Mouse (Mus musculus) mature B cell (primary cell): Measurements from ENCODE around the gene Abhd16b.

Source experiments
- in situ Hi-C: fragments of 300-500 bp; cut with MboI; formaldehyde crosslinking; loops from 2 replicates; pipeline ENCODE4 v1.14.3; 2019

Gene Abhd16b

GRCm38 (mm10) chr2:181487338-181488277 is 5.4 kb upstream of the Abhd16b start:
- in situ Hi-C loops, result no loop called here

DNA sequence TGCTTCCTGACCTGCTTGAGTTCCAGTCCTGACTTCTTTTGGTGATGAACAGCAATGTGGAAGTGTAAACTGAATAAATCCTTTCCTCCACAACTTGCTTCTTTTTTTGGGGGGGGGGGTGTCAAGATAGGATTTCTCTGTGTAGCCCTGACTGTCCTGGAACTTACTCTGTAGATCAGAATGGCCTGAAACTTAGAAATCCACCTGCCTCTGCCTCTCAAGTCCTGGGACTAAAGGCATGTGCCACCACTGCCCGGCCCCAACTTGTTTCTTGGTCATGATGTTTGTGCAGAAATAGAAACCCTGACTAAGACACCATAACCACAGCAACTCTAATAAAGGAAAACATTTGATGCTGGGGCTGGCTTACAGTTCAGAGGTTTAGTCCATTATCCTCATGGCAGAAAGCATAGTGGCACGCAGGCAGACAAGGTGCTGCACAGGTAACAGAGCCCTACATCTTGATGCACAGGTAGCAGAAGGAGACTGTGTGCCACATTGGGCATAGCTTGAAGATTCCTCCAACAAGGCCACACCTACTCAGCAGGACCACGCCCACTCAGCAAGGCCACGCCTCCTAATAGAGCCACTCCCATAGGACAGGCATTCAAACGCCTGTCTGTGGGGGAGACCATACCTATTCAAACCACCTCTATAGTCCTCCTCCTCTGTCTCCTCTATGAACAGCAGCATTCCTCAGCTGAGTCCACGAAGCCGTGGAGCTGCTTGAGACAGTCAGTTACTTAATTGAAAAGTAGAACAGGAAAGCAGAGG is 1.4 kb upstream of the Abhd16b start:
- in situ Hi-C loops, result loop anchor here (10.0 kb wide), 1 partner anchor 97 kb away; no protein-coding TSS in a partner anchor

DNA sequence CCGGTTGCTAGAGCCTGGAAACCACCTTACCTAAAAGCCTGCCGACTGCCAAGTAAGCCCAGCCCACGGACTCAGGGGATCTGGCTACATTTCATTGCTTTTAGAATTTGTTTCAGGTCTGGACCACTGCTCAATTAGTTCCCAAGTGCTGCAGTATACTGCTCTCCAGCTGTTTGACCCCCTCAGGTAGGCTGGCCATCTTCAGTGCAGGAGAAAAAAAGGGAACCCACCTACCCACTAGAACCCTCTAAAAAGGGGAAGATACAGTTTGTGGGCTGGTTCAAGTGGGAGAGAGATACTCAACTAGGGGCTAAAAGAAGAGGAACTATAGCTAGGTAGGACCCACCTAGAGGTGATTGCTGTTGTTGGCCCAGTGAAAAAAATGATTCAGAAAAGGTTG is 800 bp upstream of the Abhd16b start:
- in situ Hi-C loops, result loop anchor here (10.0 kb wide), 1 partner anchor 97 kb away; no protein-coding TSS in a partner anchor

GRCm38 (mm10) chr2:181494266-181494945 is 1.4 kb downstream of the Abhd16b start:
- in situ Hi-C loops, result loop anchor here (10.0 kb wide), 1 partner anchor 100 kb away; no protein-coding TSS in a partner anchor

DNA sequence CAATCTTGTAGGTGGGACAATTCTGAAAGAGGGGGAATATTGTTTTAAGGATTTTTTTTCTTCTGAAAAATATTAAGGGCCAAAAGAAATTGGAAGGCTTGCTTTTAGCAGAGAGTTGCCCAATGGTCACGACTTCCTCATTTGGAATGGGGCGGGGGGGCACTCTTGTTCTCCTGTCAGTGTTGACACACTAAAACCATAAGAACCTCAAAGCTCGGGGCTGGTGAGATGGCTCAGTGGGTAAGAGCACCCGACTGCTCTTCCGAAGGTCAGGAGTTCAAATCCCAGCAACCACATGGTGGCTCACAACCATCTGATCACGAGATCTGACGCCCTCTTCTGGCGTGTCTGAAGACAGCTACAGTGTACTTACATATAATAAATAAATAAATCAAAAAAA is 2.8 kb downstream of the Abhd16b start:
- in situ Hi-C loops, result loop anchor here (10.0 kb wide), 1 partner anchor 101 kb away; no protein-coding TSS in a partner anchor

GRCm38 (mm10) chr2:181496281-181496680 is 3.3 kb downstream of the Abhd16b start:
- in situ Hi-C loops, result loop anchor here (10.0 kb wide), 1 partner anchor 101 kb away; no protein-coding TSS in a partner anchor

GRCm38 (mm10) chr2:181496831-181497547 is 4.0 kb downstream of the Abhd16b start, which contains the start of gene Tpd52l2:
Tpd52l2 (plus strand) TSS chr2:181497142.
- in situ Hi-C loops, result loop anchor here (10.0 kb wide), 1 partner anchor 102 kb away; no protein-coding TSS in a partner anchor

DNA sequence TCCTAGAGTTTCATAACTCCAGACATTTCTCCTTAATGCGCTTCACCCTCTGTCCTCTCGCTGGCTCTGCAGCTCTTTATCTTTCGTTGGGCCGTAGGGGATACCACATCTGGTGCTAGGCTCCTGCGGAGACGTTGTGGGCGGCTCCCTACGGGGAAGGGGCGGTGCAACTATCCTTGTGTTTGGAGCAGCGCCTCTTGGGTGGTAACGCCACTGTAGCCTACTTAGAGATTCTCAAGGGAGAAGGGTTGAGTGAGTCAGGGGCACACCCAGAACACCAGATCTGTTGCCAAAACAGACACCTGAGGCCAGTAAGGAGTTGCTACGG is 4.5 kb downstream of the Abhd16b start:
- in situ Hi-C loops, result loop anchor here (10.0 kb wide), 1 partner anchor 103 kb away; no protein-coding TSS in a partner anchor

- in situ Hi-C loops, result loop anchor here (10.0 kb wide), 1 partner anchor 104 kb away; no protein-coding TSS in a partner anchor
Observed at GRCm38 (mm10) chr2:181498644-181499043, 5.6 kb downstream of the Abhd16b start.

DNA sequence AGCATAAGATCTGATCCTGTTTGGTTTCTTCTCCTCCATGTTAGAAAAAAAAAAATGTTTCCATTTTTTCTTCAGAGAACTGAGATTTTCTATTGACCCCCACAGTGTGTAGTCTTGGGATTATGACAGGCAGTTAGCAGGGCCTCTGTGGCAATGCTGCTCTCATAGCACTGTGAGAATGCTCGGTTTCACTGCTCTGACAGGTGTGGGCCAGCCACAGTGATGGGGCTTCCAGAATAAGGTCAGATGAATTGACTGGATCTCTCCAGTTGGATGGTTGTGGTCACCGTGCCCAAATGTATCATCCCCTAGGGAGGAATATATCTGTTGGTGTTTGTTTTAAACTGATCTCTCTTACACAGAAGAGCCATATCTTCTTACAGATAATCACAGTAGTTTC is 16.2 kb downstream of the Abhd16b start:
- in situ Hi-C loops, result no loop called here

GRCm38 (mm10) chr2:181511231-181511630 is 18.2 kb downstream of the Abhd16b start:
- in situ Hi-C loops, result no loop called here

- in situ Hi-C loops, result no loop called here
Observed at GRCm38 (mm10) chr2:181519201-181519600, 26.2 kb downstream of the Abhd16b start.

- in situ Hi-C loops, result no loop called here
Observed at GRCm38 (mm10) chr2:181520118-181520935, 27.3 kb downstream of the Abhd16b start, which contains the start of gene Dnajc5. Dnajc5 (plus strand) TSS chr2:181520485.

DNA sequence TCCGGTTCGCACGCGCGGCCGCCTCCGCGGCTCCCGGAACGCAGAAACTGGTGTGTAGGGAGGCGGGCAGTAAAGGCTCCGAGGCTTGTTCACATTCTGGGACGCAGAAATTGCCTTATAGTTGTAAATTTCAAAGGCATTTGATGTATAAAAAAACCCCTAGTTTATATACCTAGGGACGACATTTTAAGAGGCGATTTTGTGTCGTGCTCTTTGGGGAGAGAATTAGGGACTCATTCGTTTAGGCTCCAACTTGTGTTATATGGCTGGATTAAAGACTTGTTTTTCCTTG is 27.9 kb downstream of the Abhd16b start:
- in situ Hi-C loops, result no loop called here

DNA sequence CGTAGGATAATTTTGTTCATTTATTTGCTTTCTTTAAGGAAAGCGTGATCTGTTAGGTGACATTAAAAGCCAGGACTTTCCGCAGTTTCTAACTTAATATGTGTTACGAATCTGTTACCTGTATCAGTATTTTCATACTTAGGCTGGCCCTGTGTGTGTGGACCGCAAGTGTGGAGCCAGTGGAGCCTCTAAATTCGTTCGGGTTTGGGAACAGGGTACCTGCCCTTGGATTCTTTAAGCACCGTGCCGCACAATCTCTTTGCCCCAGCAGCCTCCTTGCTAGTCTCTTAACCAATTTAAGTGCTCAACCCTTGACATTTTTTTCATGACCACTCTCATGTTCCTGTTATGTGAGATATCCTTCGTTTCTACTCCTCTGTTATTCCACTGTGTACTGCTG is 28.5 kb downstream of the Abhd16b start:
- in situ Hi-C loops, result no loop called here

DNA sequence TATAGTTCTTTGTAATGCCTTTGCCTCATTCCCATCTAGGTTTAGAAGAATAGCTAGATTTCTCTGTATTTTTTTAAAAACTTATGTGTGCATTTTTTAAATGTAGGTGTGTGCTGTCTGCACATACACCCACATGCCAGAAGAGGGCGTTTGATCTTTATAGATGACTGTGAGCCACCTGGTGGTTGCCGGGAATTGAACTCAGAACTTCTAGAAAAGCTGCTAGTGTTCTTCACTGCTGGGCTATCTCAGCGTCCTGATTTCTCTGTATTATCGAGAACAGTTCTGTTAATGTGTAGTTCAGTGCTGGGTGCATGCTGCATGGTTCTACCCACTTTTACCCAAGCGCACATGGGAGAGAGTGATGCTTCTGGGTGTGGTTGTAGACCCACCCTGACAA is 29.8 kb downstream of the Abhd16b start:
- in situ Hi-C loops, result no loop called here

DNA sequence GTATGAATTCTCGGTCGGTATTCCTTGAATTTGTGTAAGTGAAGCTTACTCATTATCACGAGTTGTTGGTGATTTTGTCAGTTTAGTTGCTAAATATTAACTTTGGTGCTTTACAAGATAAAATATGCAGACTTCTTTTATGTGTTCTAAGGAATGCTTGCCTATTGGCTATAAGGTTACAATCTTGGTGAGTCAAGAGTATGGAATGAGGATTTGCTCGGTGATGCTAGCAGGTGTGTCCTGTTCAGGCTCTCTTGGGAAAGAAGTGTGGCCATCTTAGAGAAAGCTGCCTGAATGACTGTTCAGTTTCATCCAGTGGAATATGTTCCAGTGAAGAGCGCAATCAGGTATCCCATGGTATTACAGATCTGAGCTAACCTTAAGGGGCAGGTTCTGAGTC is 32.5 kb downstream of the Abhd16b start:
- in situ Hi-C loops, result no loop called here

GRCm38 (mm10) chr2:181529076-181529475 is 36.1 kb downstream of the Abhd16b start:
- in situ Hi-C loops, result no loop called here

DNA sequence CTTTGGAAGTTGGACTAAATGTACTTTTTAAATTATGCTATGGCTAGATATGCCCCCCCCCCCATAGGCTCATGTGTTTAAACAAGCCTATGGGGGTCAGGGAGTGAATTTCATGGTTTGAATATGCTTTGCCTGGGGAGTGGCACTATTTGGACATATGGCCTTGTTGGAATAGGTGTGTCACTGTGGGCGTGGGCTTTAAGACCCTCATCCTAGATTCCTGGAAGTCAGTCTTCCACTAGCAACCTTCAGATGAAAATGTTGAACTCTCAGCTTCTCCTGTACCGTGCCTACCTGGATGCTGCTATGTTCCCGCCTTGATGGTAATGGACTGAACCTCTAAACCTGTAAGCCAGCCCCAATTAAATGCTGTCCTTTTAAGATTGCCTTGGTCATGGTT is 39.6 kb downstream of the Abhd16b start:
- in situ Hi-C loops, result no loop called here

DNA sequence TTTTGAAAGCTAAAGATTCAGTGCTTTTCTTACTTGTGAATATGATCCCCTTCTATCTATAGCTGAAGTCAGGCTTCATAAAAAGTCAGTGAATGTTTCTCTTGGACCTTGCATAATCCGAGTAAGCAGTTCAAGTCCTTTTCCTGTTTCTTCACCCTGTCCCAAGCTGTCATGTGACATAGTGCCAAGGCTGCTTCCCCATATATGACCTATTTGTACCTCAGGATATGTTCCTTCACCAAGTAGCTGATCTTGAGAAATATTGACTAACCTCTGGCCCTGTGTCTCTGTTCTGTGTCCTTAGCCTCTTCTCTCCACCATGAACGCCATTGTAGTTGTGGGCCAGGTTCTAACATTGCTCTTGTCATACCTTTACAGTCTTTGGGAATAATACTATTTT is 43.4 kb downstream of the Abhd16b start:
- in situ Hi-C loops, result no loop called here
